Mouse (Mus musculus) heart, postnatal 14 days (tissue): ENCODE results near the gene Pltp. TPM values are rescaled to one million over a fixed set of nuclear protein-coding genes. Genes with fewer than 3 reads are reported as not detected.
"Not testable (repeated sequence)": the region's sequence is repeated elsewhere in the genome, so short reads cannot be mapped to it uniquely, and the experiment has no call there.

ENCODE experiments used
- DNase-seq, 2 experiments: peaks; one replicate each; pipeline ENCODE4 v3.0.0; 2021 to 2022
- intact Hi-C: fragments of 180-260 bp; cut with DNase I; formaldehyde crosslinking; loops from one replicate; pipeline ENCODE4 v1.15.1; 2025
- total RNA-seq, 2 experiments: library from RNA; stranded (reverse); gene quantifications; 2 replicates each; pipeline ENCODE4 v1.2.3; 2021

Gene Pltp
- total RNA-seq, 2 experiments from 2014 or later = 43.7 to 58.5 TPM

GRCm38 (mm10) chr2:164879568-164880277 is 22.2 kb upstream of the Pltp start:
- intact Hi-C loops = loop anchor here (1.0 to 2.0 kb wide), 2 partner anchors 31 to 47 kb away; partner anchors contain the start of genes Ctsa and Neurl2
- DNase-seq = peak; percentile 95

- DNase-seq = peak; percentile 95 to 96
- intact Hi-C loops = loop anchor here (2.0 kb wide), 1 partner anchor 46 kb away; the partner anchor contains the start of genes Ctsa and Neurl2
These were observed 21.7 kb upstream of the Pltp start, which contains the start of gene Pcif1 for GRCm38 (mm10) chr2:164879228-164879567. TSS of gene Pcif1 (plus strand) at chr2:164879304.

DNA sequence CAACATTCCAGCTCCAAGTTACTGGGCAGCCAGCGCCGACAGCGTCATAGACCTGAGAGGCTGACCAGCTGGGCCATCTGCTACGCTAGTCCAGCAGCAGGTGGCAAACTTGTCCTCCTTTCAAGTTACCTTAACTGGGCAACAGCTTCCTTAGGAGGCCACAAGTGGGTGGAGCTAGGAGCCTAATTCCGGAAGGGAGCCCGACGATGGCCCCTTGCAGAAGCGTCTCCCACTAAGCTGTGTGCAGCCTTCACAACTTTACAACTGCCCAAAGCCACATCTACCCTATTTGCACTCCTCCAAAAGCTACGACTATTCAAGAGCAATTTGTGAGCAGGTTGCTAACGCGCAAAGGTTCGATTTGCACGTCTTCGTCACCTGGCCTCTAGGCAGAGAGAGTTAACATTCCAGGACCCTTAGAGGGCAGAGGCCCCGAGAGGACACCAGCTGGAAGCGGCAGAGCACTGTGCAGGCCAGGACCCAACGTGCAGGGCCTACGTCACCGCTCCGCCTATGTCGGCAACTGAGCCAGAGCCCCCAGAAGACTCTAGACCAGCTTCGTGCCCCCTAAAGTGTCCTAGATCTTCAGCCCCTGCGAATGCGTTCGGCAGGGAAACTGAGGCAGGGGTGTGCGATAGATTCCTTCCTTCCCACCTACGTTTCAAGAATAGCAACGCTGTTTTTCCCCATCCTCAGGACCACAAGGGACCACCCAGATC is 21.2 kb upstream of the Pltp start:
- DNase-seq = peak; percentile 48 to 65
- intact Hi-C loops = loop anchor here (2.0 kb wide), 1 partner anchor 46 kb away; the partner anchor contains the start of genes Ctsa and Neurl2

DNA sequence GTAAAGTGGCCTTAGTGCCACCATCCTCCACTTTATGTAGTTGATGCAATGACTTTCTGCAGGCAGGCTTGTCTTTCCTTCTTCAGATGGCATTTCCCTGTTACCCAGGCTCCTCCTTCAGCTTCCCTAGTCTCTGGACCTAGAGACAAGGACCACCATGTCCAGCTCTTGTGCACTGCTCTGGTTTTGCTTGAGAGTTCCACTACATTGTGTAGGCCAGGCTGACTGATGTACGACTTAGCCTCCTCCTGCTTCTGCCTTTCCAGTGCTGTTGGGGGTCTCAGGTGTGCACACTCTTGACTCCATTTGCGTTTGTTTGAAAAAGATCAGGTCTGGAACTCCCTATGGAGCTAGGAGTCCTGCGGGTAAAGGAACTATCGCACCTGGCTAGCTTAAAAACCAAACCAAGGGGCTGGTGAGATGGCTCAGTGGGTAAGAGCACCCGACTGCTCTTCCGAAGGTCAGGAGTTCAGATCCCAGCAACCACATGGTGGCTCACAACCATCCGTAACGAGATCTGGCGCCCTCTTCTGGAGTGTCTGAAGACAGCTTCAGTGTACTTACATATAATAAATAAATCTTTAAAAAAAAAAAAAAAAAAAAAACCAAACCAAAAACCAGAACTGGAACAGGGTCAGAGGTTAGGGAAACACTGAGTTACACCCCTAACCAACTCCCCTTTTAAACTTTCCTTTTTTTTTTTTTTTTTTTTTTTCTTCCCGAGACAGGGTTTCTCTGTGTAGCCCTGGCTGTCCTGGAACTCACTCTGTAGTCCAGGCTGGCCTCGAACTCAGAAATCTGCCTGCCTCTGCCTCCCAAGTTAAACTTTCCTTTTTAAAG is 20.1 kb upstream of the Pltp start:
- intact Hi-C loops = loop anchor here (2.0 kb wide), 1 partner anchor 45 kb away; the partner anchor contains the start of genes Ctsa and Neurl2

DNA sequence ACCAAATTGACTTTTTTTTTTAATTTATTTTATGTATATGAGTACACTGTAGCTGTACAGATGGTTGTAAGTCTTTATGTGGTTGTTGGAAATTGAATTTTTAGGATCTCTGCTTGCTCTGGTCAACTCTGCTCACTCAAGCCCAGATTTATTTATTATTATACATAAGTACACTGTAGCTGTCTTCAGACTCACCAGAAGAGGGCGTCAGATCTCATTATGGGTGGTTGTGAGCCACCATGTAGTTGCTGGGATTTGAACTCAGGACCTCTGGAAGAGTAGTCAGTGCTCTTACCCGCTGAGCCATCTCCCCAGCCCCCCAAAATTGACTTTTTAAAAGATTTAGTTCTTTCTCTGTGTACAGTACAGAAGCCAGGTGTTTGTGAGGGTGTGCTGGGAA is 18.1 kb upstream of the Pltp start:
- intact Hi-C loops, DNase-seq: not testable (repeated sequence)

More for the DNA sequence above, 20.1 kb upstream of the Pltp start:
- DNase-seq = not testable (repeated sequence)

DNA sequence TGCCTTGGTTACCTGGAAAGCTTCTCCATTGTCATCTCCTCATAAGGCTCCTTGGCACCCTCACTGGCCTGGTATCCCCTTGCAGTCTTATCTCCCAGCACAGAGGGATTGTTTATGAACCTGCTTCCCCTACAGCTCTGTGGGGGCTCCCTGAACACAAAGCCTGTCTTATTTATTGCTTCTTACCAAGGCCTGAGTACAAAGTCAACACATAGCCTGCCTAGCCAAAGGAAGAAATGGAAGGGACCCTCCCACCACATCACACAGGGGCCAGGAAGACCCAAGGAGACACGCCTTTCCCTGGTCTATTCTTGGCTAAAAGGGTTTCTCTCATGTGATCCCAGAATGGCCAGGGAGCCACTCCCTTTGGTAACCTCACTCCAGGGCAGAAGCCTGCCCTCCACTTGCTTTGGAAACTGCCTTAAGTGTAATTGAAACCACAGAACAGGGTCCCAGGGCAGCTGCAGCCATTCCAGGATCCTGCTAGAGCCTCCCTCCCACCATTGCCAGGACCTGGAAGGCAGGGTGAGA is 16.8 kb upstream of the Pltp start:
- DNase-seq = peak; percentile 54 to 57
- intact Hi-C loops = no loop called here

GRCm38 (mm10) chr2:164873621-164874020 is 16.1 kb upstream of the Pltp start:
- DNase-seq = no peak
- intact Hi-C loops = no loop called here

DNA sequence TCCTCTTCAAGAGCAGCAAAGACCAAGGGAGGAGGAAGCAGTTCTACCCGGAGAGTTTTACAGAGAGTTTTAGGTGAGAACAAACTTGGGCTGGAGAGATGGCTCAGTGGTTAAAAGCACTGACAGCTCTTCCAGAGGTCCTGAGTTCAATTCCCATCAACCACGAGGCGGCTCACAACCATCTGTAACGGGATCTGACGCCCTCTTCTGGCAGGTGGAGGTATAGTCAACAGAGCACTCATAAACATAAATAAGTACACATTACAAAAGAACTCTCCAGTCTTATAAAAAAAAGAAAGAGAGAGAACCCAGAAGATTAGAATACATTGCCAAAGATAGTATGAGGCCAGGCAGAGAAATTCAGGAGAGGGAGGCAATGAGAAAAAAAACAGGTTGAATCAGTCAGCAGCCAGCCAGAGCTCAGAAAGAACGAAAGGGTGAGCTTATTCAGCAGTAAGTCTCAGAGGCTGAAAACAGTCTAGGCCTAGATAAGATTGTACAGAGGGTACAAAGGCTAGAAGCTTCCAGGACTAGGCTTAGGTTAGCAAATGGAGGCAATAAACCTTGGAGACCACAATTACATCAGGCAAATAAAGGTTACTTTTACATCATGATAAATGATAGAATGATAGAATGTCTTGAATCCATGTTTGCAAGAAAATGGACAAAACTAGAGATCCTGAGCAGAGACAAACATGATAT is 14.2 kb upstream of the Pltp start:
- intact Hi-C loops = no loop called here

GRCm38 (mm10) chr2:164868491-164868890 is 11.0 kb upstream of the Pltp start:
- DNase-seq = no peak
- intact Hi-C loops = no loop called here

More for the DNA sequence above, 14.2 kb upstream of the Pltp start:
- DNase-seq = no peak

GRCm38 (mm10) chr2:164867566-164867965 is 10.1 kb upstream of the Pltp start:
- intact Hi-C loops = no loop called here
- DNase-seq = no peak

- peak; percentile 78 to 90 for DNase-seq
- intact Hi-C loops = no loop called here
These were observed 9.4 kb upstream of the Pltp start for GRCm38 (mm10) chr2:164866741-164867551.

DNA sequence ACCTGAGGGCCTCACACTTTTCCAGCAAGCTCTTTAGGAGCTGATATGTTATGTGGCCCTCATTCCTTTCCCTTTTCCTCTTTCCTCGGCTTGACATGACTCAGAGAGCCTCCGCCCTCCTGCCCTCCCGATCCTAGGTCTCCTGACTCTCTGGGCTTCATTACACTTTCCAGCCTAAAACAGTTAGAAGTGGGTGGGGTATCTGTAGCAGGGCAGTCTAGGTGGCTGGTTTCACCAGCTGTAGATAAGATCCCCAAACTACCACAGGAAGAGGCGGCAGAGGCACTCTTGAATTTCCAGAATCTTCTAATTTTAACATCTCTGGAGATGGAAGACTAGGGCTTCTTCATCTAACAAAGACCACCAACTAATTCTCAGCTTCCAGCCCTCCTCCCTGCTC is 7.1 kb upstream of the Pltp start:
- DNase-seq = no peak
- intact Hi-C loops = no loop called here

- intact Hi-C loops, DNase-seq: not testable (repeated sequence)
These were observed 5.9 kb upstream of the Pltp start for GRCm38 (mm10) chr2:164863411-164863810.

GRCm38 (mm10) chr2:164862179-164862861 is 4.8 kb upstream of the Pltp start:
- peak; percentile 67 to 84 for DNase-seq
- intact Hi-C loops = no loop called here

GRCm38 (mm10) chr2:164861094-164861493 is 3.6 kb upstream of the Pltp start:
- intact Hi-C loops = no loop called here
- DNase-seq = no peak

DNA sequence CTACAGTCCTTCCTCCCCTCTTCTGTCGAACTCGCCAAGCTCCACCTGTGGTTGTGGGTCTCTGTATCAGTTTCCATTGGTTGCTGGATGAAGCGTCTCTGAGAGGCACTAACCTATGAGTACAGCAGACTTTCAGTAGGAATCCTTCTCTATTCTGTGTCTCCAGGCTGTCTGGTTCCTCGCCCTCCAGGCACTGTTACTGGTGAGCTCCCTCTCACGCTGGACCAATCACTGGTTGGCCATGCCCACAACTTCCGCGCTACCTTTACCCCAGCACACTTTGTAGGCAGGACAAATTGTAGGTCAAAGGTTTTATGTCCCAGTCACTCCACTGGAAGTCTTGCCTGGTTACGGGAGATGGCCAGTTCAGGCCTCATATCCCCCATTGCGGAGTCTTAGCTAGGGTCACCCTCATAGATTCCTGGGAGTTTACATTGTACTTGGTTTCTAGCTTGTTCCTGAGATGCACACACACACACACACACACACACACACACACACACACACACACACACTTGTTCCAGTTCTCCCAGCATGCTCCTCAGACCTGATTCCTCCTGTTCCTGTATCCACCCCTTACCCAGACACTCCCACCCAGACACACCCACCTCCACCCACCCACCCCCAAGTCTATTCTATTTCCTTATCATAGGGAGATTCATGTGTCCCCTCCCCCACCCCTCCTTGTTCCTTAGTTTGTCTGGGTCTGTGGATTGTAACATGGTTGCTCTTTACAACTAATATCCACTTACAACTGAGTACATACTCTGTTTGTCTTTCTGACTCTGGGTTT is 2.3 kb upstream of the Pltp start:
- DNase-seq = no peak
- intact Hi-C loops = no loop called here

GRCm38 (mm10) chr2:164859155-164859554 is 1.6 kb upstream of the Pltp start:
- no peak for DNase-seq
- intact Hi-C loops = no loop called here
